Mouse (Mus musculus) cerebellum, adult 2 months (tissue): ENCODE data around the gene Slc35g2.

Source experiments
- CTCF ChIP-seq: fragments of 200-500 bp; IDR thresholded peaks from 2 replicates; pipeline ENCODE4 v1.5.1; 2011; ENCODE audit warnings: low read depth, mild to moderate bottlenecking, control low read depth, low read length, moderate library complexity, borderline replicate concordance; ENCODE audit not compliant: insufficient read depth
- POLR2A ChIP-seq: fragments of 200-500 bp; IDR thresholded peaks from 2 replicates; pipeline ENCODE4 v1.6.1; 2011; ENCODE audit warnings: low read length, control low read depth, borderline replicate concordance; ENCODE audit not compliant: insufficient read depth

- TF ChIP-seq CTCF (no peak), POLR2A (no peak)
Measured at GRCm38 (mm10) chr9:100613501-100614071, 42.7 kb upstream of the Slc35g2 start.
